Mouse (Mus musculus) embryonic facial prominence, embryonic 12.5 days (tissue): ENCODE measurements at regions not wholly inside any gene's neighbourhood (a gene's known extent, or its start where the extent isn't known, plus 50 kb on each side); places are given as distances from the start of the nearest gene placed in this dataset.

Experiments
- ATAC-seq: fragments of 200-750 bp; cut with Nextera tagmentation; 2 replicates; pipeline ENCODE4 v1.8.0; 2017; ENCODE audit not compliant: insufficient number of reproducible peaks, insufficient read depth, low FRiP score, low TSS enrichment
- H3K27ac ChIP-seq: fragments of 300-500 bp; sonication (generic); 2 replicates; pipeline ENCODE4 v1.5.1; 2016; ENCODE audit warnings: mild to moderate bottlenecking
- H3K27me3 ChIP-seq: fragments of 300-500 bp; sonication (generic); 2 replicates; pipeline ENCODE4 v1.6.1; 2016; ENCODE audit warnings: mild to moderate bottlenecking, moderate library complexity
- H3K36me3 ChIP-seq: fragments of 300-500 bp; sonication (generic); 2 replicates; pipeline ENCODE4 v1.6.1; 2016; ENCODE audit warnings: mild to moderate bottlenecking
- H3K4me1 ChIP-seq: fragments of 300-500 bp; sonication (generic); 2 replicates; pipeline ENCODE4 v1.6.1; 2016
- H3K4me2 ChIP-seq: fragments of 300-500 bp; sonication (generic); replicated peaks from 2 replicates; pipeline ENCODE4 v1.6.1; 2016; ENCODE audit warnings: mild to moderate bottlenecking, moderate library complexity
- H3K4me3 ChIP-seq: fragments of 300-500 bp; sonication (generic); 2 replicates; pipeline ENCODE4 v1.5.1; 2016; ENCODE audit warnings: mild to moderate bottlenecking
- H3K9ac ChIP-seq: fragments of 300-500 bp; sonication (generic); 2 replicates; pipeline ENCODE4 v1.6.1; 2016; ENCODE audit warnings: mild to moderate bottlenecking, moderate library complexity
- H3K9me3 ChIP-seq: fragments of 300-500 bp; sonication (generic); 2 replicates; pipeline ENCODE4 v1.6.1; 2016; ENCODE audit warnings: mild to moderate bottlenecking, moderate library complexity
- WGBS: fragments of 180-500 bp; shearing (Covaris S2); methylation state at CpG from one replicate; pipeline ENCODE4 v1.1.7; 2016; 5-methylcytosine and 5-hydroxymethylcytosine counted together

- no peak overlapping the region for H3K27ac ChIP-seq
- H3K27me3 ChIP-seq: no peaks in the 10 kb centered on the region
- H3K4me1 ChIP-seq: no peaks in the 10 kb centered on the region
Observed at GRCm38 (mm10) chr14:98833230-98833999, 160.7 kb downstream of the Rpl36a-ps1 start.

GRCm38 (mm10) chr14:98832401-98832800 lies 161.7 kb downstream of the Rpl36a-ps1 start:
- ATAC-seq: no peak
- no peak overlapping the region for H3K4me2 ChIP-seq
- H3K9ac ChIP-seq: no peak overlapping the region
- no peaks in the 10 kb centered on the region for H3K27me3 ChIP-seq
- no peaks in the 10 kb centered on the region for H3K36me3 ChIP-seq
- no peaks in the 10 kb centered on the region for H3K9me3 ChIP-seq
- H3K4me3 ChIP-seq: no peak overlapping the region
- no peak overlapping the region for H3K27ac ChIP-seq
- 48% methylated on average over 7 of the region's 7 CpGs for WGBS
- H3K4me1 ChIP-seq: no peaks in the 10 kb centered on the region

More at GRCm38 (mm10) chr14:98833230-98833999, 160.7 kb downstream of the Rpl36a-ps1 start:
- H3K4me2 ChIP-seq: no peak overlapping the region
- no peaks in the 10 kb centered on the region for H3K36me3 ChIP-seq
- no peak overlapping the region for H3K9ac ChIP-seq
- no peaks in the 10 kb centered on the region for H3K9me3 ChIP-seq
- no peak for ATAC-seq
- no peak overlapping the region for H3K4me3 ChIP-seq
- WGBS: 83% methylated on average over 13 of the region's 13 CpGs

- ATAC-seq: no peak
- Histone ChIP-seq H3K4me2 (no peak overlapping the region), H3K36me3 (no peaks in the 10 kb centered on the region), H3K4me1 (no peaks in the 10 kb centered on the region), H3K9me3 (no peaks in the 10 kb centered on the region), H3K9ac (no peak overlapping the region), H3K4me3 (no peak overlapping the region), H3K27ac (no peak overlapping the region), H3K27me3 (no peaks in the 10 kb centered on the region)
- WGBS: 45% methylated on average over 5 of the region's 5 CpGs
Observed at GRCm38 (mm10) chr14:98829958-98830633, 164.0 kb downstream of the Rpl36a-ps1 start.

- Histone ChIP-seq H3K27ac (no peak overlapping the region), H3K9me3 (no peaks in the 10 kb centered on the region), H3K36me3 (no peaks in the 10 kb centered on the region), H3K27me3 (no peaks in the 10 kb centered on the region), H3K4me2 (no peak overlapping the region), H3K4me3 (no peak overlapping the region), H3K9ac (no peak overlapping the region), H3K4me1 (no peaks in the 10 kb centered on the region)
- whole genome bisulfite sequencing: 83% methylated on average over 2 of the region's 2 CpGs
- no peak for ATAC-seq
Observed at GRCm38 (mm10) chr14:98827490-98827889, 166.6 kb downstream of the Rpl36a-ps1 start.

- WGBS: 80% methylated on average over 5 of the region's 5 CpGs
- Histone ChIP-seq H3K4me3 (no peak overlapping the region), H3K9ac (no peak overlapping the region), H3K36me3 (no peaks in the 10 kb centered on the region), H3K4me2 (no peak overlapping the region), H3K27me3 (no peaks in the 10 kb centered on the region), H3K27ac (no peak overlapping the region), H3K9me3 (no peaks in the 10 kb centered on the region), H3K4me1 (no peaks in the 10 kb centered on the region)
- ATAC-seq: no peak
Observed at GRCm38 (mm10) chr14:98813657-98814056, 180.5 kb downstream of the Rpl36a-ps1 start.

- Histone ChIP-seq H3K27me3 (no peaks in the 10 kb centered on the region), H3K4me2 (no peak overlapping the region), H3K9ac (no peak overlapping the region), H3K27ac (no peak overlapping the region), H3K4me3 (no peak overlapping the region), H3K4me1 (no peaks in the 10 kb centered on the region), H3K36me3 (no peaks in the 10 kb centered on the region), H3K9me3 (no peaks in the 10 kb centered on the region)
- ATAC-seq: no peak
- WGBS: 52% methylated on average over 3 of the region's 3 CpGs
Observed at GRCm38 (mm10) chr14:98810259-98811042, 183.7 kb downstream of the Rpl36a-ps1 start.

- Histone ChIP-seq H3K27ac (no peak overlapping the region), H3K4me2 (no peak overlapping the region), H3K4me1 (no peaks in the 10 kb centered on the region), H3K9me3 (no peaks in the 10 kb centered on the region), H3K36me3 (no peaks in the 10 kb centered on the region), H3K27me3 (no peaks in the 10 kb centered on the region), H3K4me3 (no peak overlapping the region), H3K9ac (no peak overlapping the region)
- no peak for ATAC-seq
- WGBS: 53% methylated on average over 1 of the region's 1 CpGs
Observed at GRCm38 (mm10) chr14:98808117-98808516, 186.0 kb downstream of the Rpl36a-ps1 start.

- no peaks in the 10 kb centered on the region for H3K36me3 ChIP-seq
- 83% methylated on average over 6 of the region's 6 CpGs for WGBS
- H3K9me3 ChIP-seq: no peaks in the 10 kb centered on the region
- H3K27me3 ChIP-seq: no peaks in the 10 kb centered on the region
- H3K4me3 ChIP-seq: no peak overlapping the region
- H3K27ac ChIP-seq: no peak overlapping the region
- no peaks in the 10 kb centered on the region for H3K4me1 ChIP-seq
- ATAC-seq: no peak
- no peak overlapping the region for H3K4me2 ChIP-seq
- H3K9ac ChIP-seq: no peak overlapping the region
Observed at GRCm38 (mm10) chr14:98805066-98805465, 189.1 kb downstream of the Rpl36a-ps1 start.

- ATAC-seq: no peak
- Histone ChIP-seq H3K9me3 (no peaks in the 10 kb centered on the region), H3K4me1 (no peaks in the 10 kb centered on the region), H3K27ac (no peak overlapping the region), H3K9ac (no peak overlapping the region), H3K36me3 (no peaks in the 10 kb centered on the region), H3K27me3 (no peaks in the 10 kb centered on the region), H3K4me2 (no peak overlapping the region), H3K4me3 (no peak overlapping the region)
- 89% methylated on average over 2 of the region's 2 CpGs for WGBS
Observed at GRCm38 (mm10) chr14:98801293-98801692, 192.8 kb downstream of the Rpl36a-ps1 start.

GRCm38 (mm10) chr14:98791970-98792369 lies 202.1 kb downstream of the Rpl36a-ps1 start:
- no peaks in the 10 kb centered on the region for H3K36me3 ChIP-seq
- no peak overlapping the region for H3K4me2 ChIP-seq
- no peak overlapping the region for H3K4me3 ChIP-seq
- no peaks in the 10 kb centered on the region for H3K4me1 ChIP-seq
- ATAC-seq: no peak
- WGBS: 67% methylated on average over 4 of the region's 4 CpGs
- no peak overlapping the region for H3K27ac ChIP-seq
- H3K27me3 ChIP-seq: no peaks in the 10 kb centered on the region
- H3K9ac ChIP-seq: no peak overlapping the region
- no peaks in the 10 kb centered on the region for H3K9me3 ChIP-seq

- no peak overlapping the region for H3K9ac ChIP-seq
- 85% methylated on average over 6 of the region's 6 CpGs for WGBS
- H3K27ac ChIP-seq: no peak overlapping the region
- H3K9me3 ChIP-seq: no peaks in the 10 kb centered on the region
- no peaks in the 10 kb centered on the region for H3K4me1 ChIP-seq
- H3K36me3 ChIP-seq: no peaks in the 10 kb centered on the region
- no peaks in the 10 kb centered on the region for H3K27me3 ChIP-seq
- no peak for ATAC-seq
- no peak overlapping the region for H3K4me2 ChIP-seq
- no peak overlapping the region for H3K4me3 ChIP-seq
Observed at GRCm38 (mm10) chr14:98791232-98791906, 202.7 kb downstream of the Rpl36a-ps1 start.
